ENCODE assay signal across 8 mouse cellular contexts in the genomic region with DNA sequence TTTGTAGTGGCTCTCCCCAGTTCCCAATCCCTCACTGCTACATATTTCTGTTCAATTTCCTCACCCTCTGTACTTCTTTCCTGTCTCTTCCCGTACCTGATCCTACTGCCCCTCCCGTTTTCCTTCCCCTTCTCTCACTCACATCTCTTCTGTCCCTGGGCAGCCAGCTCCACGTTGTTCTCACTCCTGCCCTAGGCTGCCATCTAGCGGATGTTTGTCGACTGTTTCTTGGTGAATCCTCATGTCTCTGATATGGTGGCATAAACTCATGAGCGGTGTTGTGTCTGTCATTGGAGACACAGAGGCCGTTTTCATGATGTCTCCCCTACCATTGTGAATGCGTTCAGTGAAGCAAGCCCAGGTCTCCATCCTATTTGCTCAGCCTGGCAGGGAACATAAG.
DNase-seq lines count a peak whose midpoint lies in the region; ATAC-seq and TF ChIP-seq lines count a peak whose summit lies in the region.

No protein-coding gene starts in this region.

- no peak overlapping the region for H3K4me2 ChIP-seq in forebrain, embryonic 12.5 days
- H3K4me2 ChIP-seq in hindbrain, postnatal 0 days (ENCODE audit: low read depth, low read length) = no peak overlapping the region

- DNase-seq in left cerebral cortex, adult 18-20 months (ENCODE audit: low spot score in 2 of 2) = peak; percentile 80 to 83
- DNase-seq in left cerebral cortex, adult 11 months (ENCODE audit: low spot score) = no peak
- peak; percentile 53 for DNase-seq in c-Kit-positive CD71-positive TER-119-negative erythroid progenitor cells, embryonic 14.5 days (ENCODE audit: low read depth)
- peak; percentile 92 for DNase-seq in hindbrain, postnatal 0 days (ENCODE audit: low spot score)
- peak; percentile 48 to 66 for DNase-seq in layer of hippocampus, postnatal 36 days
- peak; percentile 72 for DNase-seq in midbrain, embryonic 10.5 days (ENCODE audit: low spot score)
- peak; percentile 6 for DNase-seq in spleen, adult 12 weeks (ENCODE audit: low spot score)

- no peak overlapping the region for H3K9ac ChIP-seq in forebrain, embryonic 12.5 days
- no peak overlapping the region for H3K9ac ChIP-seq in hindbrain, postnatal 0 days (replicated peaks; ENCODE audit: low read length)

- H3K4me3 ChIP-seq in forebrain, embryonic 12.5 days (replicated peaks) = no peak overlapping the region
- no peak overlapping the region for H3K4me3 ChIP-seq in hindbrain, postnatal 0 days (ENCODE audit: low read length)
- H3K4me3 ChIP-seq in midbrain, embryonic 10.5 days = no peak overlapping the region

- no peaks in the 10 kb centered on the region for H3K4me1 ChIP-seq in forebrain, embryonic 12.5 days
- no peaks in the 10 kb centered on the region for H3K4me1 ChIP-seq in hindbrain, postnatal 0 days (ENCODE audit: insufficient read depth, low read length)
- H3K4me1 ChIP-seq in midbrain, embryonic 10.5 days = peaks cover 5% of the 10 kb centered on the region; the same call in 1 of the 2 replicates

- no peaks in the 10 kb centered on the region for H3K9me3 ChIP-seq in forebrain, embryonic 12.5 days
- H3K9me3 ChIP-seq in hindbrain, postnatal 0 days (ENCODE audit: low read length) = no peaks in the 10 kb centered on the region
- H3K9me3 ChIP-seq in midbrain, embryonic 10.5 days (replicated peaks) = no peaks in the 10 kb centered on the region

- no peaks in the 10 kb centered on the region for H3K27me3 ChIP-seq in forebrain, embryonic 12.5 days
- no peaks in the 10 kb centered on the region for H3K27me3 ChIP-seq in hindbrain, postnatal 0 days (ENCODE audit: insufficient read depth, low read length)
- 0 out of 2 replicates have a peak, but pooled peaks cover 3% of the 10 kb centered on the region for H3K27me3 ChIP-seq in midbrain, embryonic 10.5 days (ENCODE audit: low read depth, poor library complexity, severe bottlenecking)

- 13% methylated on average over 8 of the region's 8 CpGs for WGBS in forebrain, embryonic 12.5 days
- 5% methylated on average over 8 of the region's 8 CpGs for WGBS in hindbrain, postnatal 0 days
- 16% methylated on average over 8 of the region's 8 CpGs for WGBS in midbrain, embryonic 10.5 days

- no peaks in the 10 kb centered on the region for H3K36me3 ChIP-seq in forebrain, embryonic 12.5 days (replicated peaks)
- no peaks in the 10 kb centered on the region for H3K36me3 ChIP-seq in hindbrain, postnatal 0 days (ENCODE audit: insufficient read depth, low read length)
- no peaks in the 10 kb centered on the region for H3K36me3 ChIP-seq in midbrain, embryonic 10.5 days

- ATAC-seq in forebrain, embryonic 12.5 days (ENCODE audit: low FRiP score) = 0 out of 2 replicates have a peak, but pooled peaks have one; percentile 51
- peak; percentile 76 for ATAC-seq in hindbrain, postnatal 0 days

- TF ChIP-seq CTCF in hindbrain, postnatal 0 days (IDR thresholded peaks at IDR 0.05; ENCODE audit: low read depth) = peak; percentile 94

- no peak overlapping the region for H3K27ac ChIP-seq in forebrain, embryonic 12.5 days
- H3K27ac ChIP-seq in hindbrain, postnatal 0 days = no peak overlapping the region
- no peak overlapping the region for H3K27ac ChIP-seq in midbrain, embryonic 10.5 days (replicated peaks)
